ENCODE assay signal across 8 mouse cellular contexts in the genomic region with DNA sequence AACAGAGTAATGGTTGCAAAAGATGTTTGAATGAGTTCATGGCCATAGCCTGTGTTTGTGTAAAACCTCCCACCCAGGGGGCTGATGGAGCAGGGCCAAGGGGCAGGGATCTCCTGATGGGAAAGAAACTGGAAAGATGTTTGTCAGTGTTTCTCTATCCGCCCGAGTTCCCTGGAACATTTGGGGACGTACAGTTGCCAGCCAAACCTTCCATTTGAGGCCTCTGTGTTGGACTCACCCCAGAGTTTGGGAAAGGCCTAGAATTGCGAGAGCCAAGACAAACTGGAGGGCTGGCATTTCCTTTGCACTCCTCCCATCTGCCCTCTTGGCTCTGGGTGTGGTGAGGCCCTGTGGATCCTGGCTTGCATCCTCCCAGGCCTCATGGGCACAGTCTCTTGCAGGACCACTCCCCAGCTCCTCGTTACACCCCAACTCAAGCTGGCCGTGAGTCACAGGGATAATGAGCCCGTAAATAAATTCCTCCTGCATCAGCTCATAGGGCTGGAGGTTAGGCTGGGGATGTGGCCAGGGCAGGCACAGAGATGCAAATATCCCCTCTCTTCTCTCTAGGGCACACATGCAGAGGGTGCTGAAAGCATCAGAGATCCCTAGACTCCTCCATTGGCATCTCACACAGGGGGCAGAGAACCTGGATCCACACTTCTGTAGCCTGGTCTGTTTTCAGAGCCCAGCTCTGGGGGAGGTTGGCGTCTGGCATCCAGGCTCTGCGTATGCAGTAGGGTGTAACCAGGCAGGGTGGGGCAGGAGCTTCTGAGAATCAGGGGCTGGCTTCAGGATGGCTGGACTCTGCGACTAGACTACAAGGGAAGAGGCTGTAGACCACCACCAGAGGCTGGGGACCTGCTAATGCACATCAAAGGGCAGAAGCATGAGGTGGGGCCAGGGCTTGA.
DNase-seq lines count a peak whose midpoint lies in the region; ATAC-seq lines count a peak whose summit lies in the region.
"Had no signal": no experiment of that assay in that cellular context is flagged by ENCODE, and none has a peak within 500 bp of the region (broad histone marks: within the 10 kb centered on the region; RNA-seq: fewer than 3 reads in every experiment).

No protein-coding gene starts in this region.

- H3K9ac ChIP-seq in lung, embryonic 16.5 days (ENCODE audit: low read length): no peak overlapping the region
- H3K9ac ChIP-seq: liver, embryonic 14.5 days had no signal

- H3K4me3 ChIP-seq in lung, embryonic 16.5 days (ENCODE audit: low read length): no peak overlapping the region

- intact Hi-C loops in left cerebral cortex, postnatal 14 days (cut with DNase I): no loop called here
- intact Hi-C loops in gastrocnemius, postnatal 36 days (cut with DNase I): no loop called here

- no peak overlapping the region for H3K4me2 ChIP-seq in lung, embryonic 16.5 days (ENCODE audit: low read depth, low read length)

- no peaks in the 10 kb centered on the region for H3K9me3 ChIP-seq in lung, embryonic 16.5 days (ENCODE audit: control insufficient read depth, low read length)

- peak; percentile 38 for ATAC-seq in lung, embryonic 16.5 days (ENCODE audit: low read depth)

- DNase-seq in left cerebral cortex, postnatal 14 days (ENCODE audit: low spot score in 2 of 2): peak; percentile 31 to 45
- DNase-seq in left cerebral cortex, adult 11 months (ENCODE audit: low spot score): no peak
- DNase-seq in cerebellum, adult 8-10 months: peak; percentile 85
- DNase-seq in gastrocnemius, postnatal 36 days: peak; percentile 68 to 86
- DNase-seq in urinary bladder, adult 2 months (ENCODE audit: low spot score): peak; percentile 31
- no peak for DNase-seq in spleen, postnatal 36 days (ENCODE audit: low spot score in 2 of 2)

- 52% methylated on average over 10 of the region's 10 CpGs for WGBS in lung, embryonic 16.5 days

- H3K27ac ChIP-seq in lung, embryonic 16.5 days (ENCODE audit: low read length): no peak overlapping the region
- H3K27ac ChIP-seq: liver, embryonic 14.5 days had no signal

- H3K36me3 ChIP-seq in lung, embryonic 16.5 days (ENCODE audit: control insufficient read depth, insufficient read depth, low read length): no peaks in the 10 kb centered on the region

- H3K27me3 ChIP-seq in lung, embryonic 16.5 days (ENCODE audit: control insufficient read depth, insufficient read depth, low read depth, low read length): no peaks in the 10 kb centered on the region

- no peaks in the 10 kb centered on the region for H3K4me1 ChIP-seq in lung, embryonic 16.5 days (replicated peaks; ENCODE audit: control insufficient read depth, insufficient read depth, low read length)

Comparison
In these comparisons a context has a peak if more than half of its experiments do, and no peak if none do; other contexts are left out.
1. DNase-seq: peak in left cerebral cortex, postnatal 14 days (2 of 2), cerebellum, adult 8-10 months (single experiment), gastrocnemius, postnatal 36 days (2 of 2) and urinary bladder, adult 2 months (single experiment); none in left cerebral cortex, adult 11 months (single experiment) and spleen, postnatal 36 days (0 of 2).